Mouse (Mus musculus): ENCODE measurements around the gene Jam2.

DNA sequence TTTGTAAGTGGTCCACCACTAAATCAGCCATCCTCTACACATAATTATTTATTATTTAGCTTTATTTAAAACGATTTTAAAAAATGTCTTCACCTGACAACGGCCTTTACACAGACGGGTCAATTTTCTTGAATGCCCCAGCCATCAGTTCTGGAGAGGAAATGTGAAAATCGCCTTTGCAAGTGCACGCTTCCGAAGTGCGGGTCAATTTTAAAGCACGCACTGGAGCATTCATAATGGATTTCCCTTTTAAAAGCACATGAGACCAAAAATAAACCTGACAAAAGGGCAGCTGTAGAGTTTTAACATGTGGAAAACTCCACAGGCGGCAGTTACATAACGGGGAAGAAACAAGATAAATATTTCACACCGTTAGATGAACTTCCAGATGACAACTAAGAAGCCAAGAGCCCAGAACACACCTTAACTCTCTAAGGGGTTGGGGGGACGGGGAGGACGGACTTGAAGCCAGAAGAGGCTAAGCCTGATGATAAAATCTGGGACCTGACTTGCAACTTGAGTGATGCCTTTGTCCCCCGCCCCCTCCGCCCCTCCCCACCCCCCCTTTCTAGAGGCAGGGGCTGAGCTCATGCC is 558 bp upstream of the Jam2 start:
- TF ChIP-seq CTCF (IDR thresholded peaks at IDR 0.05; ENCODE audit: low read depth, low read length) (no peak), POLR2A (IDR thresholded peaks at IDR 0.05; ENCODE audit: borderline replicate concordance, low read depth, low read length) (no peak)

Data from bone marrow macrophage, adult 2 months (primary cell).